Mouse (Mus musculus): ENCODE results near the gene Rab4a. TPM values are rescaled to one million over a fixed set of nuclear protein-coding genes. Genes with fewer than 3 reads are reported as not detected.
"Not testable (repeated sequence)": the region's sequence is repeated elsewhere in the genome, so short reads cannot be mapped to it uniquely, and the experiment has no call there.

Gene Rab4a
- polyA plus RNA-seq, 1 experiment from 2014 or later: 38.3 TPM

- Histone ChIP-seq H3K9me3 (replicated peaks) (no peaks in the 10 kb centered on the region; the same call in 1 of the 2 replicates), H3K9ac (peak overlapping the region; percentile 80), H3K4me2 (peak overlapping the region; percentile 89), H3K4me1 (peaks cover 58% of the 10 kb centered on the region), H3K4me3 (peak overlapping the region; percentile 73), H3K27ac (peak overlapping the region; percentile 71; the same call in 1 of the 2 replicates), H3K27me3 (replicated peaks) (no peaks in the 10 kb centered on the region), H3K36me3 (peaks cover 11% of the 10 kb centered on the region)
- WGBS (ENCODE audit: insufficient replicate concordance): 23% methylated on average over 15 of the region's 15 CpGs
- ATAC-seq: peak; percentile 0; the same call in 1 of the 2 replicates
Measured at GRCm38 (mm10) chr8:123805209-123805717, 522 bp upstream of the Rab4a start.

DNA sequence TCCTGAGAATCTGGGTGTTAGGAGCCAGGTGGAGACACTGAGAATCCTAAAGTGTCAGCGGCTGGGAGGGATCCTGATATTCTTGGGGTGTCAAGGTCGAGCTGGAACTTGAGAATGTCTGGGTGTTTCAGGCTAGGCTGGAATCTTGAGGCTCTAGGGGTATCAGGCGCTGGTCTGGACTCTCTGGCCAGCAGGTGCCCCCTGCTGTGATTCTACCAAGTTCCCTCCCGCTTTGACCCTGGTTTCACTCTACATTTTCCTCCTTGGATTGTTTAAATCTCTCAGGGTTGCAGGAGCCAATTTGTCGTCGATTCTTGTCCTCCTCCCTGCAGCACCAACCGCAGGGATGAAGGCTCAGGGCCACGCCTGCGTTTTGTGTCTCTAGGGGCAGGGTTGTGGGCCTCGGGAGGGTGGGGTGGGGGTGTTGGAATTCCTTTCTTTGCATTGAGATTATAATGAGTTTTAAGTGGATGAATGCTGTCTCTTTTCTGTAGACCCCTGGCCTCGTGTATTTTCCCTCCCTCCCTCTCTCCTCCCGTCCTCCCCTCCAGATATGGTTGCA lies 670 bp downstream of the Rab4a start:
- H3K4me1 ChIP-seq: peaks cover 60% of the 10 kb centered on the region
- peak overlapping the region; percentile 80 for H3K9ac ChIP-seq
- H3K27me3 ChIP-seq (replicated peaks): no peaks in the 10 kb centered on the region
- 1% methylated on average over 12 of the region's 12 CpGs for WGBS (ENCODE audit: insufficient replicate concordance)
- peak overlapping the region; percentile 73 for H3K4me3 ChIP-seq
- peak overlapping the region; percentile 71 for H3K27ac ChIP-seq
- H3K9me3 ChIP-seq (replicated peaks): no peaks in the 10 kb centered on the region
- no peak for ATAC-seq
- H3K36me3 ChIP-seq: peaks cover 13% of the 10 kb centered on the region
- peak overlapping the region; percentile 89 for H3K4me2 ChIP-seq

- peak; percentile 73 for ATAC-seq
- Histone ChIP-seq H3K27me3 (replicated peaks) (no peaks in the 10 kb centered on the region), H3K9me3 (replicated peaks) (no peaks in the 10 kb centered on the region), H3K36me3 (peaks cover 13% of the 10 kb centered on the region), H3K9ac (peak overlapping the region; percentile 80), H3K4me2 (peak overlapping the region; percentile 89), H3K4me3 (peak overlapping the region; percentile 73), H3K4me1 (peaks cover 66% of the 10 kb centered on the region), H3K27ac (peak overlapping the region; percentile 71)
- WGBS (ENCODE audit: insufficient replicate concordance): 2% methylated on average over 14 of the region's 14 CpGs
Measured at GRCm38 (mm10) chr8:123807024-123807431, 1.2 kb downstream of the Rab4a start.

DNA sequence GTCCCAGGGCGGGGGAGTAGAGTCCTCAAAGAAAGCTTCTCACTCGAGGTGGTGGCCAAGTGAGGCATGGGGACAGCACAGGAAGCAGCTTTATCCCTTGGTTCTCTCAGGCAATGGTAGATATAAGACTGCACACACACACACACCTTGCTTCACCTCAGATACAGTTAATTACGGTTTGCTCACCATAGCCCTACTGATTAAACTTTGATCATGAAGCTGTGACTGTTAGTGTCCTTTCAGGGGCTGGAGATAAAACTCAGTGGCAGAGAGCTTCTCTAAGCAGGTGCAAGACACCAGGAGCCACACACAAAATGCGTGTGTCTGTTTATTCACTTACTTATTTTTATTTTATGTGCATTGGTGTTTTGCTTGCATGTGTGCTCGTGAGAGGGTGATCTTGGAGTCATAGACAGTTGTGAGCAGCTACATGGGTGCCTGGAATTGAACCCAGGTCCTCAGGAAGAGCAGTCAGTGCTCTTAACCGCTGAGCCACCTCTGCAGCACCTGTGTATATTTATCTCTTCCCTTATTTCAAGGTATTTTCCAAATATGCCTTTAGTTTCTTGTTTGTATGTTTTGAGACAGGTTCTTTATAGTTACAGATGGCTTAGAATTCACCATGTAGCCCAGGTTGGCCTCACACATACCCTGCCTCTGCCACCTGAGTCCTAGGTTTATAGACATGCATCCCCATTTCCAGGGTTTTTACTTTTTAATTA lies 2.2 kb downstream of the Rab4a start:
- Histone ChIP-seq H3K36me3 (peaks cover 15% of the 10 kb centered on the region), H3K27me3 (replicated peaks) (no peaks in the 10 kb centered on the region), H3K9ac (peak overlapping the region; percentile 80; the same call in 1 of the 2 replicates), H3K4me2 (peak overlapping the region; percentile 89), H3K4me3 (peak overlapping the region; percentile 73), H3K9me3 (replicated peaks) (no peaks in the 10 kb centered on the region), H3K4me1 (peaks cover 76% of the 10 kb centered on the region), H3K27ac (peak overlapping the region; percentile 71)
- no peak for ATAC-seq
- WGBS (ENCODE audit: insufficient replicate concordance): 40% methylated on average over 6 of the region's 6 CpGs

DNA sequence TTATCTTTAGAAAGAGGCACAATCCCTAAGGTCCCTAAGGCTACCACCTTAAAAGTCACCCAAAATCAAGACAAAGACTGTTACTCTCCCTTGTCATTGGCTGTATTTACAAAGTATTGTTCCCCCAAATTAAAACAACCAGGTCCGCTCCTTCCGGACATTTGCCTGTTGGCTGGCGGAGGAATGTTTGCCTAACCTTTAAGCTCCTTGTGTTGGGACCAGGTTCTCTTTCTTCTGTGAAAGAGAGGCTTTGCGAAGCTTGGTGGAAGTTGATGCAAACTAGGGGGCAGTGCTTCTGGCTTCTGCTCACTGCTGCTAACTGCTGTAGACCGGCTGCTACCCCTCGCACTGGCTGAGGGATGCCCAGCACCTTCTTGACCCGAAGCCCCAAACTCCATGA lies 2.9 kb downstream of the Rab4a start:
- Histone ChIP-seq H3K36me3 (peaks cover 15% of the 10 kb centered on the region), H3K27me3 (replicated peaks) (no peaks in the 10 kb centered on the region), H3K9me3 (replicated peaks) (no peaks in the 10 kb centered on the region), H3K4me3 (no peak overlapping the region), H3K4me1 (peaks cover 81% of the 10 kb centered on the region), H3K27ac (no peak overlapping the region), H3K9ac (no peak overlapping the region), H3K4me2 (peak overlapping the region; percentile 17; the same call in 1 of the 2 replicates)
- ATAC-seq: no peak
- 79% methylated on average over 7 of the region's 7 CpGs for WGBS (ENCODE audit: insufficient replicate concordance)

- not testable (repeated sequence) for ATAC-seq; H3K9ac ChIP-seq; H3K9me3 ChIP-seq (replicated peaks); H3K27me3 ChIP-seq (replicated peaks); H3K4me3 ChIP-seq; H3K4me2 ChIP-seq; H3K27ac ChIP-seq
- 83% methylated on average over 4 of the region's 4 CpGs for WGBS (ENCODE audit: insufficient replicate concordance)
- H3K36me3 ChIP-seq: peaks cover 17% of the 10 kb centered on the region
- peaks cover 86% of the 10 kb centered on the region for H3K4me1 ChIP-seq
Measured at GRCm38 (mm10) chr8:123809342-123809741, 3.6 kb downstream of the Rab4a start.

GRCm38 (mm10) chr8:123812227-123812626 lies 6.4 kb downstream of the Rab4a start:
- no peak overlapping the region for H3K4me2 ChIP-seq
- no peak overlapping the region for H3K4me3 ChIP-seq
- H3K27ac ChIP-seq: no peak overlapping the region; the same call in 1 of the 2 replicates
- H3K9ac ChIP-seq: no peak overlapping the region
- H3K36me3 ChIP-seq: peaks cover 42% of the 10 kb centered on the region
- peaks cover 74% of the 10 kb centered on the region for H3K4me1 ChIP-seq
- H3K9me3 ChIP-seq (replicated peaks): no peaks in the 10 kb centered on the region
- 82% methylated on average over 5 of the region's 5 CpGs for WGBS (ENCODE audit: insufficient replicate concordance)
- no peak for ATAC-seq
- H3K27me3 ChIP-seq (replicated peaks): no peaks in the 10 kb centered on the region

DNA sequence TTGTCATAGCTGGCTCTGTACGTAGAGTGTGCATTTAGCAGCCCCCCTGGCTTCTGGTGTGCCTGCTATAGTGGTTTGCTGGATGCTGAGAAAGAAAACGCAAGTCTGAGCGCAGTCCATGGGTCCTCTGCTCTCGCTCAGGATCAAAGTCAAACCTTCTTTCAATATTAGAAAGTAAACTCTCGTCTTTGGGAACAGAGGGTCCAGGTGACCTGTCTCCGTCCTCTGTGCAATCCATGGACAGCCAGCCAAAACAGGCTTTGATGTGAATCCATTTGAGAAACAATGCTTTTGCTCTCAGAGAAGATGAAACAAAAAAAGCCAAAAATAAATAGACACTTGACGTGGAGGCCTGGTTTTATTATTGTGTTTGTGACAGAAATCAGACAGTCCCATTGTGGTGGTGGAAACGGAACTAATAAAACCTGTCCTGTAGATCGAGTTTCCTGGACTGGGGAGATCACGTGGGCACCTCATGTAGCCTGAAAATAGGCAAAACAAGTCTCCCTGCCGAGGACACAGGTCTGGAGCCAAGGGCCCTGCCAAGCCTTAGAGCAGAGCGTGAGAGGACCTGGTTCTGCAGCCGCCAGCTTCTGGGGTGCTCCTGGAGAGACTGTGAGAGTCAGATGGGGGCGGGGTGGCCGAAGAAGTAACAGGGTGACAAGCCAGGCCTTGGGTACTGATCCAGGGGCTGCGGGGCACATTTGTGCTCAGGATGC lies 7.5 kb downstream of the Rab4a start:
- peaks cover 64% of the 10 kb centered on the region for H3K4me1 ChIP-seq
- ATAC-seq: no peak
- peak overlapping the region; percentile 42; the same call in 1 of the 2 replicates for H3K27ac ChIP-seq
- WGBS (ENCODE audit: insufficient replicate concordance): 77% methylated on average over 16 of the region's 16 CpGs
- H3K27me3 ChIP-seq (replicated peaks): no peaks in the 10 kb centered on the region
- peaks cover 51% of the 10 kb centered on the region for H3K36me3 ChIP-seq
- H3K9me3 ChIP-seq (replicated peaks): no peaks in the 10 kb centered on the region
- H3K4me3 ChIP-seq: no peak overlapping the region
- peak overlapping the region; percentile 28; the same call in 1 of the 2 replicates for H3K9ac ChIP-seq
- no peak overlapping the region for H3K4me2 ChIP-seq

DNA sequence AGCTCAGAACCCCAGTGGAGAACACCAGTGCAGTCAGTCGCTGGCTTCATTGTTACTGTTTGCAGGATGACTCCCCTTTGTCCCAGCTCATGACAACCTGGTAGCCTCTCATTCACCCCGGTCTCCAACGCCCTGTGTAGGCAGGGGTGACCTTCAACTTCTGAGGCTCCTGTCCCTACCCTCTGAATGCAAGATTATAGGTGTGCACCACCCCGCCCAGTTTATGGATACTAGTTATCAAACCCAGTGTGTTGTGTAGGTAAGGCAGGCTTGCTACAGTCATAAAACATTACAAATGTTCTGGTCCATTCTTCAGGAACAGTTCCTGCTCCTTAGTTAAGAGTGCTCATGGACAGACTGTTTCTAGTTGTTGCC lies 8.1 kb downstream of the Rab4a start:
- no peak for ATAC-seq
- H3K4me2 ChIP-seq: no peak overlapping the region

GRCm38 (mm10) chr8:123815325-123815724 lies 9.5 kb downstream of the Rab4a start:
- Histone ChIP-seq H3K27ac (no peak overlapping the region), H3K9ac (no peak overlapping the region), H3K36me3 (peaks cover 38% of the 10 kb centered on the region), H3K27me3 (replicated peaks) (no peaks in the 10 kb centered on the region), H3K4me2 (no peak overlapping the region), H3K9me3 (replicated peaks) (no peaks in the 10 kb centered on the region), H3K4me1 (peaks cover 67% of the 10 kb centered on the region), H3K4me3 (no peak overlapping the region)
- ATAC-seq: no peak
- 79% methylated on average over 11 of the region's 11 CpGs for WGBS (ENCODE audit: insufficient replicate concordance)

More for the DNA sequence above, 8.1 kb downstream of the Rab4a start:
- H3K9ac ChIP-seq: peak overlapping the region; percentile 28; the same call in 1 of the 2 replicates
- no peaks in the 10 kb centered on the region for H3K27me3 ChIP-seq (replicated peaks)
- 79% methylated on average over 4 of the region's 4 CpGs for whole genome bisulfite sequencing (ENCODE audit: insufficient replicate concordance)
- H3K9me3 ChIP-seq (replicated peaks): no peaks in the 10 kb centered on the region
- H3K4me3 ChIP-seq: no peak overlapping the region
- peaks cover 65% of the 10 kb centered on the region for H3K4me1 ChIP-seq
- H3K36me3 ChIP-seq: peaks cover 48% of the 10 kb centered on the region
- H3K27ac ChIP-seq: peak overlapping the region; percentile 42; the same call in 1 of the 2 replicates

GRCm38 (mm10) chr8:123816939-123817338 lies 11.2 kb downstream of the Rab4a start:
- Histone ChIP-seq H3K9ac (no peak overlapping the region), H3K9me3 (replicated peaks) (no peaks in the 10 kb centered on the region), H3K4me1 (peaks cover 70% of the 10 kb centered on the region), H3K27me3 (replicated peaks) (no peaks in the 10 kb centered on the region), H3K4me2 (no peak overlapping the region), H3K4me3 (no peak overlapping the region), H3K36me3 (peaks cover 41% of the 10 kb centered on the region), H3K27ac (no peak overlapping the region)
- WGBS (ENCODE audit: insufficient replicate concordance): 86% methylated on average over 8 of the region's 8 CpGs
- no peak for ATAC-seq
